Mouse (Mus musculus) liver, postnatal 0 days (tissue): ENCODE results near the gene Pin1. TPM values are rescaled to one million over a fixed set of nuclear protein-coding genes. Genes with fewer than 3 reads are reported as not detected.
A peak's percentile ranks its signal among the peaks of the same experiment; 100 is the strongest.
"Not testable (repeated sequence)": the region's sequence is repeated elsewhere in the genome, so short reads cannot be mapped to it uniquely, and the experiment has no call there.

Source experiments
- ATAC-seq: fragments of 200-750 bp; cut with Nextera tagmentation; 2 replicates; pipeline ENCODE4 v1.8.0; 2017; ENCODE audit warnings: mild to moderate bottlenecking, moderate library complexity
- DNase-seq: peaks from one replicate; pipeline ENCODE4 v3.0.0-alpha.2; 2016
- H3K27ac ChIP-seq: fragments of 300-500 bp; sonication (generic); 2 replicates; pipeline ENCODE4 v1.5.1; 2014; ENCODE audit warnings: antibody characterized with exemption, moderate library complexity, mild to moderate bottlenecking, low read depth
- H3K27me3 ChIP-seq: fragments of 300-500 bp; sonication (generic); 2 replicates; pipeline ENCODE4 v1.6.1; 2014; ENCODE audit warnings: low read length, control low read depth, mixed read lengths; ENCODE audit not compliant: insufficient read depth
- H3K36me3 ChIP-seq: fragments of 300-500 bp; sonication (generic); replicated peaks from 2 replicates; pipeline ENCODE4 v1.6.1; 2014; ENCODE audit warnings: mild to moderate bottlenecking, control low read depth, low read length, moderate library complexity, mixed read lengths; ENCODE audit not compliant: insufficient read depth
- H3K4me1 ChIP-seq: fragments of 300-500 bp; sonication (generic); 2 replicates; pipeline ENCODE4 v1.6.1; 2014; ENCODE audit warnings: antibody characterized with exemption, mild to moderate bottlenecking, control low read depth; ENCODE audit not compliant: insufficient read depth
- H3K4me2 ChIP-seq: fragments of 300-500 bp; sonication (generic); 2 replicates; pipeline ENCODE4 v1.6.1; 2014; ENCODE audit warnings: low read depth, mild to moderate bottlenecking, low read length, moderate library complexity, mixed read lengths
- H3K4me3 ChIP-seq: fragments of 300-500 bp; sonication (generic); 2 replicates; pipeline ENCODE4 v1.5.1; 2014; ENCODE audit warnings: low read depth, low read length
- H3K9ac ChIP-seq: fragments of 300-500 bp; sonication (generic); replicated peaks from 2 replicates; pipeline ENCODE4 v1.6.1; 2014; ENCODE audit warnings: mild to moderate bottlenecking, moderate library complexity
- H3K9me3 ChIP-seq: fragments of 300-500 bp; sonication (generic); 2 replicates; pipeline ENCODE4 v1.6.1; 2016; ENCODE audit warnings: mild to moderate bottlenecking, control low read depth, low read length, mixed read lengths
- CTCF ChIP-seq: sonication (generic); IDR thresholded peaks from 2 replicates; pipeline ENCODE4 v1.5.1; 2016; ENCODE audit warnings: antibody characterized with exemption, low read depth
- EP300 ChIP-seq: IDR thresholded peaks from 2 replicates; pipeline ENCODE4 v1.6.1; 2016; ENCODE audit warnings: antibody characterized with exemption, low read depth, mild to moderate bottlenecking
- WGBS: fragments of 180-500 bp; shearing (Covaris S2); extraction: QIAGEN DNeasy Blood & Tissue Kit; methylation state at CpG from one replicate; pipeline ENCODE4 v1.1.7; 2014; ENCODE audit not compliant: insufficient replicate concordance; 5-methylcytosine and 5-hydroxymethylcytosine counted together
- polyA plus RNA-seq: library from polyadenylated mRNA; unstranded; fragments of >200 nt; fragmentation: Nextera tagmentation; extraction: Ambion mirVana; gene quantifications from 2 replicates; pipeline ENCODE4 v1.2.1, GENCODE M21; 2015

The Pin1 gene
- polyA plus RNA-seq, 1 experiment from 2014 or later, result 15.5 TPM

GRCm38 (mm10) chr9:20631332-20631731, 20.6 kb upstream of the Pin1 start:
- Histone ChIP-seq H3K4me1 (no peaks in the 10 kb centered on the region), H3K9me3 (no peaks in the 10 kb centered on the region), H3K4me2 (no peak overlapping the region), H3K27me3 (no peaks in the 10 kb centered on the region), H3K4me3 (no peak overlapping the region), H3K36me3 (0 out of 2 replicates have a peak, but pooled peaks cover 2% of the 10 kb centered on the region), H3K9ac (no peak overlapping the region), H3K27ac (no peak overlapping the region)
- ATAC-seq (no peak), DNase-seq (no peak)
- WGBS, result 76% methylated on average over 2 of the region's 2 CpGs
- TF ChIP-seq EP300, result no peak
- TF ChIP-seq CTCF, result no peak

GRCm38 (mm10) chr9:20635676-20636075, 16.2 kb upstream of the Pin1 start:
- ATAC-seq, result peak; percentile 18; the same call in 1 of the 2 replicates
- H3K4me3 ChIP-seq, H3K9ac ChIP-seq, DNase-seq, H3K9me3 ChIP-seq, H3K4me2 ChIP-seq, H3K4me1 ChIP-seq, H3K27me3 ChIP-seq: not testable (repeated sequence)
- WGBS, result 80% methylated on average over 8 of the region's 8 CpGs
- Histone ChIP-seq H3K36me3 (peaks cover 26% of the 10 kb centered on the region), H3K27ac (peak overlapping the region; percentile 69)

GRCm38 (mm10) chr9:20636256-20636655, 15.6 kb upstream of the Pin1 start:
- H3K27ac ChIP-seq, result peak overlapping the region; percentile 69; the same call in 1 of the 2 replicates
- ATAC-seq (peak; percentile 78), DNase-seq (peak; percentile 48)
- TF ChIP-seq EP300 (no peak), CTCF (no peak)
- no peak overlapping the region for H3K4me2 ChIP-seq
- H3K4me3 ChIP-seq, result no peak overlapping the region
- H3K4me1 ChIP-seq, result 0 out of 2 replicates have a peak, but pooled peaks cover 10% of the 10 kb centered on the region
- H3K36me3 ChIP-seq, result peaks cover 26% of the 10 kb centered on the region
- H3K9ac ChIP-seq, result no peak overlapping the region
- no peaks in the 10 kb centered on the region for H3K9me3 ChIP-seq
- no peaks in the 10 kb centered on the region for H3K27me3 ChIP-seq
- WGBS, result 65% methylated on average over 3 of the region's 3 CpGs

GRCm38 (mm10) chr9:20636790-20637189, 15.1 kb upstream of the Pin1 start:
- Histone ChIP-seq H3K27me3 (no peaks in the 10 kb centered on the region), H3K36me3 (peaks cover 26% of the 10 kb centered on the region), H3K9me3 (no peaks in the 10 kb centered on the region), H3K9ac (no peak overlapping the region), H3K4me2 (no peak overlapping the region), H3K4me3 (no peak overlapping the region), H3K27ac (peak overlapping the region; percentile 66), H3K4me1 (0 out of 2 replicates have a peak, but pooled peaks cover 14% of the 10 kb centered on the region)
- no peak for TF ChIP-seq CTCF
- no peak for TF ChIP-seq EP300
- WGBS, result 74% methylated on average over 2 of the region's 2 CpGs
- ATAC-seq (no peak), DNase-seq (no peak)

GRCm38 (mm10) chr9:20638552-20638951, 13.3 kb upstream of the Pin1 start:
- ATAC-seq (no peak), DNase-seq (no peak)
- Histone ChIP-seq H3K9me3 (no peaks in the 10 kb centered on the region), H3K4me2 (no peak overlapping the region), H3K27ac (no peak overlapping the region), H3K9ac (no peak overlapping the region), H3K4me1 (peaks cover 22% of the 10 kb centered on the region), H3K27me3 (no peaks in the 10 kb centered on the region), H3K36me3 (peaks cover 26% of the 10 kb centered on the region), H3K4me3 (no peak overlapping the region)
- no peak for TF ChIP-seq EP300
- TF ChIP-seq CTCF, result no peak
- WGBS, result 87% methylated on average over 19 of the region's 19 CpGs

- Histone ChIP-seq H3K4me2 (no peak overlapping the region), H3K27ac (no peak overlapping the region), H3K9ac (no peak overlapping the region), H3K4me3 (no peak overlapping the region), H3K36me3 (peaks cover 26% of the 10 kb centered on the region), H3K4me1 (peaks cover 24% of the 10 kb centered on the region), H3K9me3 (no peaks in the 10 kb centered on the region), H3K27me3 (no peaks in the 10 kb centered on the region)
- 82% methylated on average over 4 of the region's 4 CpGs for WGBS
- TF ChIP-seq CTCF, result no peak
- no peak for TF ChIP-seq EP300
- no peak for ATAC-seq
- DNase-seq, result no peak
Observed at GRCm38 (mm10) chr9:20639486-20639885, 12.4 kb upstream of the Pin1 start.

GRCm38 (mm10) chr9:20641501-20641900, 10.4 kb upstream of the Pin1 start:
- peak overlapping the region; percentile 92 for H3K9ac ChIP-seq
- H3K27me3 ChIP-seq, result no peaks in the 10 kb centered on the region
- TF ChIP-seq CTCF, result no peak
- TF ChIP-seq EP300, result no peak
- no peak for ATAC-seq
- H3K4me2 ChIP-seq, result peak overlapping the region; percentile 90
- DNase-seq, result no peak
- peaks cover 29% of the 10 kb centered on the region for H3K36me3 ChIP-seq
- H3K9me3 ChIP-seq, result no peaks in the 10 kb centered on the region
- WGBS, result 24% methylated on average over 6 of the region's 6 CpGs
- H3K4me3 ChIP-seq, result peak overlapping the region; percentile 95
- peaks cover 24% of the 10 kb centered on the region for H3K4me1 ChIP-seq
- peak overlapping the region; percentile 95 for H3K27ac ChIP-seq
